Mouse (Mus musculus) embryonic facial prominence, embryonic 11.5 days (tissue): ENCODE data around the gene Kif7. TPM values are rescaled to one million over a fixed set of nuclear protein-coding genes. Genes with fewer than 3 reads are reported as not detected.
A peak's percentile ranks its signal among the peaks of the same experiment; 100 is the strongest.

Experiments
- ATAC-seq: fragments of 200-750 bp; cut with Nextera tagmentation; replicated peaks from 2 replicates; pipeline ENCODE4 v1.8.0; 2017; ENCODE audit warnings: low read depth; ENCODE audit not compliant: insufficient number of reproducible peaks, low FRiP score, low TSS enrichment
- DNase-seq: peaks from one replicate; pipeline ENCODE4 v3.0.0-alpha.2; 2015; ENCODE audit warnings: low spot score
- H3K27ac ChIP-seq: fragments of 300-500 bp; sonication (generic); replicated peaks from 2 replicates; pipeline ENCODE4 v1.5.1; 2014; ENCODE audit warnings: mild to moderate bottlenecking, low read depth, low read length, control low read depth
- H3K27me3 ChIP-seq: fragments of 300-500 bp; sonication (generic); 2 replicates; pipeline ENCODE4 v1.6.1; 2014; ENCODE audit warnings: mild to moderate bottlenecking, low read length, moderate library complexity, mixed read lengths; ENCODE audit not compliant: control insufficient read depth, insufficient read depth
- H3K36me3 ChIP-seq: fragments of 300-500 bp; sonication (generic); replicated peaks from 2 replicates; pipeline ENCODE4 v1.6.1; 2014; ENCODE audit warnings: low read depth, mild to moderate bottlenecking, low read length, moderate library complexity, mixed read lengths; ENCODE audit not compliant: control insufficient read depth, insufficient read depth
- H3K4me1 ChIP-seq: fragments of 300-500 bp; sonication (generic); 2 replicates; pipeline ENCODE4 v1.6.1; 2014; ENCODE audit warnings: low read length, mixed read lengths; ENCODE audit not compliant: control insufficient read depth, insufficient read depth
- H3K4me2 ChIP-seq: fragments of 300-500 bp; sonication (generic); 2 replicates; pipeline ENCODE4 v1.6.1; 2014; ENCODE audit warnings: low read depth, mild to moderate bottlenecking, control low read depth, low read length, moderate library complexity
- H3K4me3 ChIP-seq: fragments of 300-500 bp; sonication (generic); 2 replicates; pipeline ENCODE4 v1.5.1; 2014; ENCODE audit warnings: low read depth, low read length, control low read depth
- H3K9ac ChIP-seq: fragments of 300-500 bp; sonication (generic); replicated peaks from 2 replicates; pipeline ENCODE4 v1.6.1; 2014; ENCODE audit warnings: mild to moderate bottlenecking, control low read depth, low read length
- H3K9me3 ChIP-seq: fragments of 300-500 bp; sonication (generic); replicated peaks from 2 replicates; pipeline ENCODE4 v1.6.1; 2016; ENCODE audit warnings: mild to moderate bottlenecking, low read length, inconsistent platforms, mixed read lengths; ENCODE audit not compliant: control insufficient read depth
- WGBS: fragments of 180-500 bp; shearing (Covaris S2); extraction: QIAGEN DNeasy Blood & Tissue Kit; methylation state at CpG from one replicate; pipeline ENCODE4 v1.1.7; 2014; 5-methylcytosine and 5-hydroxymethylcytosine counted together
- polyA plus RNA-seq: library from polyadenylated mRNA; unstranded; fragments of >200 nt; fragmentation: Nextera tagmentation; extraction: Ambion mirVana; gene quantifications from 2 replicates; pipeline ENCODE4 v1.2.1, GENCODE M21; 2014

Kif7 gene
- polyA plus RNA-seq, result 4.5 TPM in 2 replicates

- H3K27me3 ChIP-seq, result no peaks in the 10 kb centered on the region
- H3K27ac ChIP-seq, result no peak within 1 kb of the TSS
- under 1% methylated on average over 53 of the region's 55 CpGs for WGBS
Observed at GRCm38 (mm10) chr7:79715187-79715981, at the start of gene Kif7. Kif7 (minus strand) TSS chr7:79715720.

GRCm38 (mm10) chr7:79762106-79762505 lies 46.6 kb upstream of the Kif7 start:
- H3K36me3 ChIP-seq, result no peaks in the 10 kb centered on the region
- no peak for DNase-seq
- no peak overlapping the region for H3K9ac ChIP-seq
- H3K4me2 ChIP-seq, result no peak overlapping the region
- no peaks in the 10 kb centered on the region for H3K27me3 ChIP-seq
- no peak for ATAC-seq
- no peak overlapping the region for H3K27ac ChIP-seq
- H3K4me1 ChIP-seq, result no peaks in the 10 kb centered on the region
- H3K4me3 ChIP-seq, result no peak overlapping the region
- H3K9me3 ChIP-seq, result no peaks in the 10 kb centered on the region
- 78% methylated on average over 8 of the region's 8 CpGs for WGBS

More at GRCm38 (mm10) chr7:79715187-79715981, at the start of gene Kif7:
- Histone ChIP-seq H3K4me3 (peak within 1 kb of the TSS; percentile 76), H3K4me2 (peak within 1 kb of the TSS; percentile 81), H3K9ac (peak within 1 kb of the TSS; percentile 76), H3K4me1 (no peaks in the 10 kb centered on the region), H3K9me3 (no peaks in the 10 kb centered on the region), H3K36me3 (no peaks in the 10 kb centered on the region)
- peak; percentile 85 for ATAC-seq
- DNase-seq, result peak; percentile 93

- Histone ChIP-seq H3K4me3 (no peak overlapping the region), H3K9me3 (no peaks in the 10 kb centered on the region), H3K27me3 (no peaks in the 10 kb centered on the region), H3K4me1 (no peaks in the 10 kb centered on the region), H3K36me3 (no peaks in the 10 kb centered on the region), H3K9ac (no peak overlapping the region), H3K27ac (no peak overlapping the region), H3K4me2 (no peak overlapping the region)
- no peak for DNase-seq
- 85% methylated on average over 5 of the region's 5 CpGs for WGBS
- ATAC-seq, result no peak
Observed at GRCm38 (mm10) chr7:79761124-79761876, 45.8 kb upstream of the Kif7 start.

DNA sequence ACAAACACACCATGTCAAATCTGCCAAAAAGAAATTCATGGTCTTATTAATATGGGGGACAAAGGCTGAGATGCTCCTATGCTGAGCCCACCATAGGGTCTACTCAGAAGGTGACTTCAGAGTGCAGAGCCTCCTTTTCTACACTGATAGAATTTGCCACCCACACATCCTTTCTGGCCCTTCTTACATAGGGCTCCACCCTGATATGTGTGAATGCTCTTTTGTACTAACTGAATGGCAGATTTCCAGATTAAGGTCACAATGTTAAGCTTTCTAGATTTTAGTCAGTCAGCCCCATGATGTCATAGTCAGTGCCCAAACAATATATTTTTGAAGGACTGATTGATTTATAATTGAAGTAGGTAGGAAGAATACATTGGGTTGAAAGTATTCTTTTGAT lies 44.2 kb upstream of the Kif7 start:
- Histone ChIP-seq H3K27ac (no peak overlapping the region), H3K27me3 (no peaks in the 10 kb centered on the region), H3K4me3 (no peak overlapping the region), H3K36me3 (no peaks in the 10 kb centered on the region), H3K4me2 (no peak overlapping the region), H3K4me1 (no peaks in the 10 kb centered on the region), H3K9ac (no peak overlapping the region), H3K9me3 (no peaks in the 10 kb centered on the region)
- DNase-seq, result no peak
- ATAC-seq, result no peak

DNA sequence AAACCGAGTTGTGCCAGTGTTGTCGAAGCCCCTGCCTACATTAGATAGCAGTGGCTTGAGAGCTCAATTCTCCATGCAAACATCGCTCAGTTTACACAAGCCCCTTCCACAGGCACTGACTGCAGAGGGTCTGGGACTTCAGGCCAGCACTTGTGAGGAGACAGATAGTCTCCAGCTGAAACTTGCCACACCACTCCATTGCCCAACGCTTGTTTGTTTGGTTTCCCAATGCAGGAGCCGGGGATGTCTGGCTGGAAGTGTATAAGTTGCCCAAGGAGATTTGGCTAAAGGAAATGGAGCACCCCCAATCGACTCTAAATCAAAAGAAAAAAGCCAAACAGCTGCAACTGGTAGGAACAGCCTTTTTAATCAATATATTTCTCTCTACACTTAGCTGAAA lies 42.7 kb upstream of the Kif7 start:
- 76% methylated on average over 6 of the region's 6 CpGs for WGBS
- Histone ChIP-seq H3K27me3 (no peaks in the 10 kb centered on the region), H3K4me1 (no peaks in the 10 kb centered on the region)

DNA sequence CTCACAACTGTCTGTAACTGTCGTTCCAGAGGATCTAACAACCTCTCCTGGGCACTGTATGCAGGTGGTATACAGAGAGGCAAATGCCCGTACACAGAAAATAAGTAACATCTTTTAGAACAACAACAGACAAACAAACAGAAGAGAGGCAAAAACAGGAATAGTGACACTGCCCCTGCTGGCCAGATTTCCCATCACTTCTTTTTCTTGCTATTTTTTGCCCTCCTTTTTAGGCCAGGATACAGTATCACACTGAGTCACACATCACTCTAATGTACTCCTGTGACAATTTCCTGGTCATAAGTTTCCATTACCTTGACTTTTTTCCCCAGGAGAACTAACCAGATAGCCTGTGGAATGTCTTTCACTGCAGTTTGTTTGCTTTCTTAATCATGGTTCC lies 40.8 kb upstream of the Kif7 start:
- Histone ChIP-seq H3K4me1 (no peaks in the 10 kb centered on the region), H3K9ac (no peak overlapping the region), H3K4me3 (no peak overlapping the region), H3K9me3 (no peaks in the 10 kb centered on the region), H3K4me2 (no peak overlapping the region), H3K36me3 (no peaks in the 10 kb centered on the region), H3K27ac (no peak overlapping the region), H3K27me3 (no peaks in the 10 kb centered on the region)
- 50% methylated on average over 2 of the region's 2 CpGs for WGBS
- ATAC-seq, result no peak
- peak; percentile 9 for DNase-seq

More for the DNA sequence above, 42.7 kb upstream of the Kif7 start:
- Histone ChIP-seq H3K9me3 (no peaks in the 10 kb centered on the region), H3K36me3 (no peaks in the 10 kb centered on the region), H3K9ac (no peak overlapping the region), H3K4me3 (no peak overlapping the region), H3K4me2 (no peak overlapping the region), H3K27ac (no peak overlapping the region)
- ATAC-seq, result no peak
- no peak for DNase-seq

DNA sequence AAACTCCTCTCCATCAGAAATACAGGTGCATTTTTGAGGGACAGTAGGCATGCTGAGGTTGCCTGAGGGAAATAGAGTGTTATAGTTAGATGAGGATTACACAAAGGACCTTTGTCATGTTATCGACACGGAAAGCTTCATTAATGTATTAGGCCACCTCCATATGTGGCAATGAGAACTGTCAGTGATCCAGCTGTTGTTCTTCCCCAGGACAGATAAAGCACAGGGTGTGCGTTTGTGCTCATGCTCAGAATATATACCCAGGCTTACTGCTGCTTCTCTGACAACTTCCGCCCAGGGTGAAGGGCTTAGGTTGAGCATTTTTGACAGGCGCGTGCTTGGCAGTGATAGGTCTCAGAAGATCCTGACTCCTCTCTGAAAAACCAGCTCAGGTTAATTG lies 34.0 kb upstream of the Kif7 start:
- H3K4me1 ChIP-seq, result no peaks in the 10 kb centered on the region
- no peak for ATAC-seq
- H3K9ac ChIP-seq, result no peak overlapping the region
- H3K36me3 ChIP-seq, result no peaks in the 10 kb centered on the region
- WGBS, result 84% methylated on average over 6 of the region's 6 CpGs
- H3K27me3 ChIP-seq, result no peaks in the 10 kb centered on the region
- H3K4me3 ChIP-seq, result no peak overlapping the region
- no peak for DNase-seq
- H3K27ac ChIP-seq, result no peak overlapping the region
- H3K4me2 ChIP-seq, result no peak overlapping the region
- no peaks in the 10 kb centered on the region for H3K9me3 ChIP-seq

DNA sequence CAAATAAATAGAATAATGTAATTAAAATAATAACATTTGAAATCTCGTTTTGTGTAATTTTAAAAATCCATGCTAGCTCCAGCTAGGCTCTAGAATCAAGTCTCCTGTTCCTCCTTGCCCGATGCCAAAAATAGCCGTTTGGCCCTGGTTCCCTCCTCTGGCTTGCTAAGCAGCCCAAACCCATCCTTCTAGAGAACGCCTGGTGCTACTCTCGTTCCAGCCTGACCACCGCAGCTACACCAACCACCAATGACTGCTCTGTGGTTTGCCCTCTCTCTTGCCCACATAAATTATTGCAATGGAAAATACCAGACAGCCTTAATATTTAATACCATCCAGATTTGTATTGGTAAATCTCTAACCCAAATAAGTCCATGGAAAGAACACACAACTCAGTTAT lies 32.1 kb upstream of the Kif7 start:
- Histone ChIP-seq H3K9ac (no peak overlapping the region), H3K27me3 (no peaks in the 10 kb centered on the region), H3K9me3 (no peaks in the 10 kb centered on the region), H3K27ac (no peak overlapping the region), H3K4me3 (no peak overlapping the region), H3K36me3 (no peaks in the 10 kb centered on the region), H3K4me1 (no peaks in the 10 kb centered on the region; the same call in 1 of the 2 replicates), H3K4me2 (no peak overlapping the region)
- WGBS, result 81% methylated on average over 6 of the region's 6 CpGs
- no peak for ATAC-seq
- no peak for DNase-seq
